Mouse (Mus musculus) macrophage (primary cell): ENCODE data around the gene Vcan. TPM values are rescaled to one million over a fixed set of nuclear protein-coding genes. Genes with fewer than 3 reads are reported as not detected.

Experiments
- H3K27ac ChIP-seq: fragments of 350-480 bp; formaldehyde crosslinking; 2 replicates; pipeline ENCODE4 v1.9.0; 2021
- H3K36me3 ChIP-seq: fragments of 350-480 bp; formaldehyde crosslinking; 2 replicates; pipeline ENCODE4 v1.9.0; 2021; ENCODE audit errors: inconsistent target
- H3K4me3 ChIP-seq: fragments of 350-480 bp; formaldehyde crosslinking; 2 replicates; pipeline ENCODE4 v1.9.0; 2021; ENCODE audit errors: inconsistent target
- H3K79me2 ChIP-seq: fragments of 350-480 bp; formaldehyde crosslinking; 2 replicates; pipeline ENCODE4 v1.9.0; 2021; ENCODE audit errors: inconsistent target
- WGBS: methylation state at CpG from one replicate; pipeline ENCODE4 v1.1.7; 2026; ENCODE audit warnings: inconsistent platforms; ENCODE audit not compliant: missing documents; 5-methylcytosine and 5-hydroxymethylcytosine counted together
- polyA plus RNA-seq: library from polyadenylated mRNA; stranded (reverse); fragments of 250-400 nt; gene quantifications from 3 replicates; pipeline ENCODE4 v1.2.4, GENCODE M21; 2018; ENCODE audit warnings: inconsistent platforms

Gene Vcan
- polyA plus RNA-seq, 1 experiment from 2014 or later = 1.2 TPM

- 93% methylated on average over 7 of the region's 7 CpGs for WGBS
- Histone ChIP-seq H3K27ac (no peak overlapping the region), H3K79me2 (no peaks in the 10 kb centered on the region), H3K4me3 (no peak overlapping the region), H3K36me3 (no peaks in the 10 kb centered on the region)
These were observed 60.1 kb downstream of the Vcan start for GRCm38 (mm10) chr13:89682254-89682653.

GRCm38 (mm10) chr13:89679756-89680155 lies 62.6 kb downstream of the Vcan start:
- 98% methylated on average over 6 of the region's 6 CpGs for WGBS
- H3K79me2 ChIP-seq = no peaks in the 10 kb centered on the region
- no peak overlapping the region for H3K4me3 ChIP-seq
- no peak overlapping the region for H3K27ac ChIP-seq
- no peaks in the 10 kb centered on the region for H3K36me3 ChIP-seq

GRCm38 (mm10) chr13:89670505-89670904 lies 71.8 kb downstream of the Vcan start:
- Histone ChIP-seq H3K36me3 (no peaks in the 10 kb centered on the region), H3K4me3 (no peak overlapping the region), H3K27ac (no peak overlapping the region), H3K79me2 (no peaks in the 10 kb centered on the region)
- 58% methylated on average over 3 of the region's 3 CpGs for WGBS

- Histone ChIP-seq H3K36me3 (no peaks in the 10 kb centered on the region), H3K4me3 (no peak overlapping the region), H3K79me2 (no peaks in the 10 kb centered on the region), H3K27ac (no peak overlapping the region)
- WGBS = 85% methylated on average over 10 of the region's 10 CpGs
These were observed 73.1 kb downstream of the Vcan start for GRCm38 (mm10) chr13:89668981-89669880.

GRCm38 (mm10) chr13:89668069-89668468 lies 74.2 kb downstream of the Vcan start:
- Histone ChIP-seq H3K79me2 (no peaks in the 10 kb centered on the region), H3K36me3 (no peaks in the 10 kb centered on the region), H3K27ac (no peak overlapping the region), H3K4me3 (no peak overlapping the region)
- 75% methylated on average over 1 of the region's 1 CpGs for WGBS

GRCm38 (mm10) chr13:89661688-89662087 lies 80.6 kb downstream of the Vcan start:
- no peak overlapping the region for H3K4me3 ChIP-seq
- H3K27ac ChIP-seq = no peak overlapping the region
- 91% methylated on average over 2 of the region's 2 CpGs for WGBS
- H3K79me2 ChIP-seq = no peaks in the 10 kb centered on the region
- H3K36me3 ChIP-seq = no peaks in the 10 kb centered on the region

- H3K79me2 ChIP-seq = no peaks in the 10 kb centered on the region
- H3K4me3 ChIP-seq = no peak overlapping the region
- no peaks in the 10 kb centered on the region for H3K36me3 ChIP-seq
- 97% methylated on average over 11 of the region's 11 CpGs for WGBS
- no peak overlapping the region for H3K27ac ChIP-seq
These were observed 85.3 kb downstream of the Vcan start for GRCm38 (mm10) chr13:89657046-89657445.

GRCm38 (mm10) chr13:89653279-89653678 lies 89.0 kb downstream of the Vcan start:
- Histone ChIP-seq H3K27ac (no peak overlapping the region), H3K4me3 (no peak overlapping the region), H3K79me2 (no peaks in the 10 kb centered on the region), H3K36me3 (no peaks in the 10 kb centered on the region)
- WGBS = 39% methylated on average over 2 of the region's 2 CpGs

GRCm38 (mm10) chr13:89652773-89653172 lies 89.5 kb downstream of the Vcan start:
- 45% methylated on average over 1 of the region's 1 CpGs for whole genome bisulfite sequencing
- no peak overlapping the region for H3K27ac ChIP-seq
- no peak overlapping the region for H3K4me3 ChIP-seq
- H3K79me2 ChIP-seq = no peaks in the 10 kb centered on the region
- H3K36me3 ChIP-seq = no peaks in the 10 kb centered on the region

- Histone ChIP-seq H3K79me2 (no peaks in the 10 kb centered on the region), H3K4me3 (no peak overlapping the region), H3K36me3 (no peaks in the 10 kb centered on the region), H3K27ac (no peak overlapping the region)
- 100% methylated on average over 2 of the region's 2 CpGs for WGBS
These were observed 96.7 kb downstream of the Vcan start for GRCm38 (mm10) chr13:89645589-89645988.

GRCm38 (mm10) chr13:89637012-89637411 lies 105.3 kb downstream of the Vcan start:
- no peaks in the 10 kb centered on the region for H3K36me3 ChIP-seq
- WGBS = 86% methylated on average over 3 of the region's 3 CpGs
- H3K27ac ChIP-seq = no peak overlapping the region
- no peak overlapping the region for H3K4me3 ChIP-seq
- no peaks in the 10 kb centered on the region for H3K79me2 ChIP-seq

- Histone ChIP-seq H3K79me2 (no peaks in the 10 kb centered on the region), H3K4me3 (no peak overlapping the region), H3K36me3 (no peaks in the 10 kb centered on the region), H3K27ac (no peak overlapping the region)
- WGBS = 33% methylated on average over 4 of the region's 4 CpGs
These were observed 108.1 kb downstream of the Vcan start for GRCm38 (mm10) chr13:89634137-89634683.

- Histone ChIP-seq H3K27ac (no peak overlapping the region), H3K4me3 (no peak overlapping the region), H3K36me3 (no peaks in the 10 kb centered on the region), H3K79me2 (no peaks in the 10 kb centered on the region)
- 88% methylated on average over 3 of the region's 3 CpGs for whole genome bisulfite sequencing
These were observed 123.2 kb downstream of the Vcan start for GRCm38 (mm10) chr13:89619064-89619463.

GRCm38 (mm10) chr13:89607399-89607798 lies 134.9 kb downstream of the Vcan start:
- H3K36me3 ChIP-seq = no peaks in the 10 kb centered on the region
- no peaks in the 10 kb centered on the region for H3K79me2 ChIP-seq
- H3K4me3 ChIP-seq = no peak overlapping the region
- WGBS = 67% methylated on average over 3 of the region's 3 CpGs
- no peak overlapping the region for H3K27ac ChIP-seq
